Mouse (Mus musculus): Measurements from ENCODE around the gene Ccdc181. TPM values are rescaled to one million over a fixed set of nuclear protein-coding genes. Genes with fewer than 3 reads are reported as not detected.

The Ccdc181 gene
- total RNA-seq, 1 experiment from 2014 or later = 10.4 TPM

GRCm38 (mm10) chr1:164322987-164323650, 47.7 kb downstream of the Ccdc181 start:
- no peak for ATAC-seq (replicated peaks; ENCODE audit: insufficient number of reproducible peaks, low FRiP score, low TSS enrichment, poor library complexity, severe bottlenecking)

GRCm38 (mm10) chr1:164324221-164324620, 48.8 kb downstream of the Ccdc181 start:
- no peak for ATAC-seq (replicated peaks; ENCODE audit: insufficient number of reproducible peaks, low FRiP score, low TSS enrichment, poor library complexity, severe bottlenecking)

GRCm38 (mm10) chr1:164324878-164325277, 49.5 kb downstream of the Ccdc181 start:
- ATAC-seq (replicated peaks; ENCODE audit: insufficient number of reproducible peaks, low FRiP score, low TSS enrichment, poor library complexity, severe bottlenecking) = no peak

- ATAC-seq (replicated peaks; ENCODE audit: insufficient number of reproducible peaks, low FRiP score, low TSS enrichment, poor library complexity, severe bottlenecking) = no peak
Measured at GRCm38 (mm10) chr1:164326600-164327155, 51.3 kb downstream of the Ccdc181 start.

- ATAC-seq (replicated peaks; ENCODE audit: insufficient number of reproducible peaks, low FRiP score, low TSS enrichment, poor library complexity, severe bottlenecking) = no peak
Measured at GRCm38 (mm10) chr1:164327764-164328163, 52.4 kb downstream of the Ccdc181 start.

- ATAC-seq (replicated peaks; ENCODE audit: insufficient number of reproducible peaks, low FRiP score, low TSS enrichment, poor library complexity, severe bottlenecking) = no peak
Measured at GRCm38 (mm10) chr1:164332559-164332958, 57.2 kb downstream of the Ccdc181 start.

GRCm38 (mm10) chr1:164335435-164335834, 60.0 kb downstream of the Ccdc181 start:
- no peak for ATAC-seq (replicated peaks; ENCODE audit: insufficient number of reproducible peaks, low FRiP score, low TSS enrichment, poor library complexity, severe bottlenecking)

GRCm38 (mm10) chr1:164335846-164336245, 60.5 kb downstream of the Ccdc181 start:
- ATAC-seq (replicated peaks; ENCODE audit: insufficient number of reproducible peaks, low FRiP score, low TSS enrichment, poor library complexity, severe bottlenecking) = no peak

Other genes starting within 250 kb of the Ccdc181 start
- 0.57 to 0.85 TPM in 2 of 3 replicates, not detected in the other for gene Sele, start 227.4 kb upstream of the Ccdc181 start, total RNA-seq (2017)
- 238 to 507 TPM (median 268 TPM) in 3 replicates for gene Sell, start 213.6 kb upstream of the Ccdc181 start, total RNA-seq (2017)
- gene Selp, start 160.3 kb upstream of the Ccdc181 start, total RNA-seq (2017) = 1.6 to 3.5 TPM (median 1.7 TPM) in 3 replicates
- gene F5, start 123.7 kb upstream of the Ccdc181 start, total RNA-seq (2017) = 18.5 to 33.3 TPM (median 29.6 TPM) in 3 replicates
- gene Slc19a2, start 26.5 kb upstream of the Ccdc181 start, total RNA-seq (2017) = 4.5 to 5.2 TPM (median 4.5 TPM) in 3 replicates
- 11.7 to 25.7 TPM (median 13.8 TPM) in 3 replicates for gene Nme7, start 28.5 kb downstream of the Ccdc181 start, total RNA-seq (2017)
- gene Blzf1, start 31.9 kb downstream of the Ccdc181 start, total RNA-seq (2017) = 22.7 to 29.9 TPM (median 22.8 TPM) in 3 replicates
- gene Atp1b1, start 182.8 kb downstream of the Ccdc181 start, total RNA-seq (2017) = 47.2 to 111 TPM (median 70.4 TPM) in 3 replicates